Mouse (Mus musculus): Measurements from ENCODE around the gene Drc7. TPM values are rescaled to one million over a fixed set of nuclear protein-coding genes. Genes with fewer than 3 reads are reported as not detected.

Drc7 gene
- polyA plus RNA-seq (2012; rRNA removed) = 0.37 and 0.46 TPM in 2 replicates

GRCm38 (mm10) chr8:95054927-95055510, at the start of gene Drc7:
Gene Drc7 (plus strand): TSS chr8:95055103.

GRCm38 (mm10) chr8:95017451-95017850, 37.5 kb upstream of the Drc7 start, which contains the start of gene Adgrg3:
Gene Adgrg3 (plus strand): TSS chr8:95017692.

GRCm38 (mm10) chr8:95080381-95081341, 25.8 kb downstream of the Drc7 start, which contains the start of gene Katnb1:
Gene Katnb1 (plus strand): TSS chr8:95081186.

Other genes with a start within 250 kb of the Drc7 start
- 0.10 TPM in 1 of 2 replicates, not detected in the other for gene Ccl17, start 244.7 kb upstream of the Drc7 start, polyA plus RNA-seq (2012; rRNA removed)
- gene Coq9, start 216.8 kb upstream of the Drc7 start, polyA plus RNA-seq (2012; rRNA removed) = 65.0 and 70.7 TPM in 2 replicates
- gene Ciapin1, start 216.7 kb upstream of the Drc7 start, polyA plus RNA-seq (2012; rRNA removed) = 14.2 and 14.9 TPM in 2 replicates
- gene Polr2c, start 197.7 kb upstream of the Drc7 start, polyA plus RNA-seq (2012; rRNA removed) = 47.6 and 48.4 TPM in 2 replicates
- 4.0 and 4.2 TPM in 2 replicates for gene Dok4, start 178.8 kb upstream of the Drc7 start, polyA plus RNA-seq (2012; rRNA removed)
- 1.9 and 2.3 TPM in 2 replicates for gene Ccdc102a, start 137.0 kb upstream of the Drc7 start, polyA plus RNA-seq (2012; rRNA removed)
- gene Adgrg5, start 131.4 kb upstream of the Drc7 start, polyA plus RNA-seq (2012; rRNA removed) = 0.28 and 0.39 TPM in 2 replicates
- gene Adgrg1, start 80.4 kb upstream of the Drc7 start, polyA plus RNA-seq (2012; rRNA removed) = 37.4 and 44.9 TPM in 2 replicates
- 13.9 and 17.7 TPM in 2 replicates for gene Adgrg3, start 37.4 kb upstream of the Drc7 start, polyA plus RNA-seq (2012; rRNA removed)
- 4.0 and 5.3 TPM in 2 replicates for gene Katnb1, start 26.1 kb downstream of the Drc7 start, polyA plus RNA-seq (2012; rRNA removed)
- gene Kifc3, start 147.7 kb downstream of the Drc7 start, polyA plus RNA-seq (2012; rRNA removed) = 8.7 and 12.1 TPM in 2 replicates

Measured in liver, embryonic 18 days (tissue).